Mouse (Mus musculus): ENCODE measurements at regions not wholly inside any gene's neighbourhood (a gene's known extent, or its start where the extent isn't known, plus 50 kb on each side); places are given as distances from the start of the nearest gene placed in this dataset.

DNA sequence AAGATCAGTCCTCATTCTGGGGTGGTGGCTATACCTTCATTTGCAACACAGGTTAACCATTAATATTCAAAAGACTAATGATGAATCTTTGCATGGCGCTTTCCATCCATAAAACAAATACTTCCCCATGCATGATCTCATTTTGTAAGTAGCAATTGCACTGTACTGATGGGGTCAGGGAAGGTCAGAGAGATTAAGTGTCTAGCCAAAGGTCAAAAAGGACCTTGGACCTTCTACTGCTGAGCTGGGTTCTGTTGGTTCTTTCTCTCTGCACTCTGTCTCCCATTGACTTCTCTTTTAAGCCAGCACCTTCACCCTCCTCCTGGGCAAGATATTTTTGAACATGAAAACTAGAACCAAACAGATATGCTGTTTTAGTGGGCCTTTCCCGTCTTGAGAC, 161.9 kb upstream of the Bcl6 start:
- H3K27me3 ChIP-seq = no peaks in the 10 kb centered on the region
- H3K9ac ChIP-seq = no peak overlapping the region
- no peak overlapping the region for H3K4me2 ChIP-seq (replicated peaks)
- H3K4me1 ChIP-seq = no peaks in the 10 kb centered on the region
- H3K36me3 ChIP-seq = no peaks in the 10 kb centered on the region
- no peaks in the 10 kb centered on the region for H3K9me3 ChIP-seq (replicated peaks)
- no peak overlapping the region for H3K27ac ChIP-seq
- no peak for ATAC-seq (ENCODE audit: low FRiP score)
- no peak overlapping the region for H3K4me3 ChIP-seq
- 94% methylated on average over 2 of the region's 2 CpGs for WGBS

DNA sequence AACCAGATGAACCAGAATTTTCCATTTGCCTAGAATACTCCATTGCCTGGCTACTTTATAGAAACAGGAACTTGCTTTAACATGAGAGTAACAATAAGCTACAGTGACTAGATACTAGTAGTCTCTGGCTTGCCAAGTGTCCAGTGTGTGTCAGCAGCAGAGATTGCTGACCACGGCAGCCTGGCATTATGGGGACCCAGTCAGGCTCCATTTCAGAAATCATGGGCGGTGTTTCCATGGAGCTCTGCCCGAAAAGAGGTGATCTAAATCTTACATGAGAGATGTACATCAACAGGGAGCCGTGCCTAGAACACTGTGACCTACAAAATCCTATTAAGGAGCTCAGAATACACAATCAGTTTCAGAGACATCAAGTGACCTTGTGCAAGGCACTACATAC, 160.8 kb upstream of the Bcl6 start:
- Histone ChIP-seq H3K9ac (no peak overlapping the region), H3K27ac (no peak overlapping the region), H3K4me3 (no peak overlapping the region), H3K4me2 (replicated peaks) (no peak overlapping the region), H3K36me3 (no peaks in the 10 kb centered on the region), H3K4me1 (no peaks in the 10 kb centered on the region), H3K9me3 (replicated peaks) (no peaks in the 10 kb centered on the region), H3K27me3 (no peaks in the 10 kb centered on the region)
- 87% methylated on average over 4 of the region's 4 CpGs for WGBS
- no peak for ATAC-seq (ENCODE audit: low FRiP score)

DNA sequence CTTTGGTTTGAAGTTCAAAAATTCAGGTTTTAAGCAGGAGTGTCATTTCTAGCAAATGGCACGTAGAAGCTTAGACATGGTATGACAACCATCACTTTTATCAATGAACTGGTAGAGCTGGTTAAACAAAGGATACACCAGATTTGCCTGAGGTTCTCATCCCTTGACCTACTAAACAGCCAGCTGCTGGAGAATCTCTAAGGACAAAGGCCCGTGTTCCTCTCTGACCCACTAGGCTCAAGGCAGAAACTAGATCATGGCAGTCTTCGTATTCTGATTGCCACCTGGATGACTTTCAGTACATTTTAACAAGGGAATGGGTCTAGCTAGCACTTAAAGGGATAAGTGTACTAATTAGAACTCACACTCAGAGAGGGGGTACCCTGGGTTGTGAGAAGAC, 155.2 kb upstream of the Bcl6 start:
- no peak overlapping the region for H3K4me3 ChIP-seq
- no peaks in the 10 kb centered on the region for H3K27me3 ChIP-seq
- H3K36me3 ChIP-seq = no peaks in the 10 kb centered on the region
- H3K9me3 ChIP-seq (replicated peaks) = no peaks in the 10 kb centered on the region
- no peak overlapping the region for H3K9ac ChIP-seq
- WGBS = 88% methylated on average over 3 of the region's 3 CpGs
- no peaks in the 10 kb centered on the region for H3K4me1 ChIP-seq
- no peak overlapping the region for H3K27ac ChIP-seq
- no peak for ATAC-seq (ENCODE audit: low FRiP score)
- H3K4me2 ChIP-seq (replicated peaks) = no peak overlapping the region

- WGBS = 71% methylated on average over 5 of the region's 5 CpGs
- Histone ChIP-seq H3K9ac (no peak overlapping the region), H3K9me3 (replicated peaks) (no peaks in the 10 kb centered on the region), H3K27me3 (no peaks in the 10 kb centered on the region), H3K4me3 (no peak overlapping the region), H3K36me3 (no peaks in the 10 kb centered on the region), H3K4me2 (replicated peaks) (no peak overlapping the region), H3K27ac (no peak overlapping the region), H3K4me1 (no peaks in the 10 kb centered on the region)
- no peak for ATAC-seq (ENCODE audit: low FRiP score)
These were observed 154.4 kb upstream of the Bcl6 start for GRCm38 (mm10) chr16:24142915-24143541.

DNA sequence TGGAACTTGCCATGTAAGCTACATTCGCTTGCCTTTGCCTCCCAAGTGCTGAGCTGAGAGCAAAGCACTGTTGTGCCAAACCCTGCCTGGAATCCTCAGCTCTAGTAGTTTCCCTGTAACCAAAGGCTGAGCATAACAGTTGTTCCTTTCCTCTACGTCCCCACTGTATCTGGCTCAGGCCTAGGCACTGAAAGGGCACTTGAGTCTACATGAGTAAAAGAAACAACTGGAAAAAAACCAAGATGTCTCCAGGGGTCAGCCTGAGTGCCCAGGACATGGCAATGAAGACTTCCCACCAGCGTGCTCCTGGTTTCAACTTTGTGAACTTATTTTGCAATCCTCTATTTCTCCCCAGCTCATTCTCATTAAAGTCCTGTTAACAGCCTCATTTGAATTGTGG, 150.5 kb upstream of the Bcl6 start:
- Histone ChIP-seq H3K27me3 (no peaks in the 10 kb centered on the region), H3K4me1 (no peaks in the 10 kb centered on the region), H3K36me3 (no peaks in the 10 kb centered on the region), H3K27ac (no peak overlapping the region), H3K9ac (no peak overlapping the region), H3K4me3 (no peak overlapping the region), H3K4me2 (replicated peaks) (no peak overlapping the region), H3K9me3 (replicated peaks) (no peaks in the 10 kb centered on the region)
- no peak for ATAC-seq (ENCODE audit: low FRiP score)
- WGBS = 86% methylated on average over 3 of the region's 3 CpGs

GRCm38 (mm10) chr16:24137266-24138033, 148.8 kb upstream of the Bcl6 start:
- WGBS = 66% methylated on average over 7 of the region's 7 CpGs
- Histone ChIP-seq H3K4me2 (replicated peaks) (no peak overlapping the region), H3K36me3 (no peaks in the 10 kb centered on the region), H3K9me3 (replicated peaks) (no peaks in the 10 kb centered on the region), H3K27me3 (no peaks in the 10 kb centered on the region), H3K27ac (no peak overlapping the region), H3K9ac (no peak overlapping the region), H3K4me1 (no peaks in the 10 kb centered on the region), H3K4me3 (no peak overlapping the region)
- no peak for ATAC-seq (ENCODE audit: low FRiP score)

DNA sequence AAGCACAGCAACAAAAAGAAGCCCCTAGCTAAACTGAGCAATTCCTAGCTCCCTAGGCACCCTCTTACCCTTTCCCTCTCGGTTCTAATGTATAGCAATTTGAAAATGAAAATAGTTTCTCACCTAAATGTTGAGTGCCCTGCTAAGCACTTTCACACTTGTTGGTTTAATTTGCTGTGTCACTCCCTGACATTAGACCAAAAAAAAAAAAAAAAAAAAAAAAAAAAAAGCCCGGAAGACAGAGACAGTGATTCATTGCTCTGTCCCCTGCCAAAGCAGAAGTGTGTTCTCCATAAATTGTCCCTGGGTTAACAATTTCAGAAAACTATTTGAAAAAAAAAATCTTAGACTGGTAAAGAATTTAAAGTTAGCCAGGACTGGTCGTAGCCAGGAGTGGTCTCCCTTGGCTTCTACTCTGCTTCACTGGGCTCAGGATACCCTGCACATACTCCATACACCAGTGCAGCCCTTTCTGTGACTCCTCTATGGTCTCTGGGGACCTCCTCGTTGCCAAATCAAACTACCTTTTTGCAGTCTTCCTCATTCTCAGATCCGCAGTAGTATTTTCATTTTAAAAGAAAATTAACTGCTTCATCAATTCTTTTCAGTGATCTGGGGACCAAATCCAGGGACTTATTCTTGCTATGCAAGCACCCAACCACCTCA, 148.0 kb upstream of the Bcl6 start:
- Histone ChIP-seq H3K4me2 (replicated peaks) (no peak overlapping the region), H3K4me3 (no peak overlapping the region), H3K9ac (no peak overlapping the region), H3K9me3 (replicated peaks) (no peaks in the 10 kb centered on the region), H3K4me1 (no peaks in the 10 kb centered on the region), H3K27ac (no peak overlapping the region), H3K27me3 (no peaks in the 10 kb centered on the region), H3K36me3 (no peaks in the 10 kb centered on the region)
- no peak for ATAC-seq (ENCODE audit: low FRiP score)
- WGBS = 67% methylated on average over 5 of the region's 5 CpGs

GRCm38 (mm10) chr16:24135841-24136240, 147.2 kb upstream of the Bcl6 start:
- Histone ChIP-seq H3K9ac (no peak overlapping the region), H3K4me2 (replicated peaks) (no peak overlapping the region), H3K36me3 (no peaks in the 10 kb centered on the region), H3K27ac (no peak overlapping the region), H3K4me3 (no peak overlapping the region), H3K27me3 (no peaks in the 10 kb centered on the region), H3K9me3 (replicated peaks) (no peaks in the 10 kb centered on the region), H3K4me1 (no peaks in the 10 kb centered on the region)
- WGBS = 91% methylated on average over 5 of the region's 5 CpGs
- ATAC-seq (ENCODE audit: low FRiP score) = no peak

DNA sequence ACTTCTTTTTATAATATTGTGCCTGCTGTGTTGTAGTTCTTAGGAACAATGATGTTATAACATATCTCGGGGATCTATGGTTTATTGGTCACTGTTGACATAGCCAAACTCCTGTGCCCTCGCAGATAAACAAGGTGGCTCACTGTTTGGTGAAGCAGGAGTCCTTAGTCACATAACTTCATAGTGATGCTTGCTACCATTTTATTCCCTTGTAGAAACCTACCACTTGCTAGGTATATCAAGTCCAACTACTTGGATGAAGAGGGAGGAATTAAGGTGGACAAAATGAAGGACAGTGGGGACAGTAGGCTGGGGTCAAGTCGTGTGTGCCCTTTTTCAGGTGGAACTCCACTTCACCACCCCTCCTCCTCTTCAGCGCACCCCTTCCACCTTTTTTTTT, 146.7 kb upstream of the Bcl6 start:
- Histone ChIP-seq H3K27ac (no peak overlapping the region), H3K27me3 (no peaks in the 10 kb centered on the region), H3K4me3 (no peak overlapping the region), H3K36me3 (no peaks in the 10 kb centered on the region), H3K4me2 (replicated peaks) (no peak overlapping the region), H3K9ac (no peak overlapping the region), H3K4me1 (no peaks in the 10 kb centered on the region), H3K9me3 (replicated peaks) (no peaks in the 10 kb centered on the region)
- 88% methylated on average over 4 of the region's 4 CpGs for WGBS
- ATAC-seq (ENCODE audit: low FRiP score) = no peak

- Histone ChIP-seq H3K4me1 (no peaks in the 10 kb centered on the region), H3K4me3 (no peak overlapping the region), H3K27ac (no peak overlapping the region), H3K9ac (no peak overlapping the region), H3K36me3 (no peaks in the 10 kb centered on the region), H3K27me3 (no peaks in the 10 kb centered on the region), H3K9me3 (replicated peaks) (no peaks in the 10 kb centered on the region), H3K4me2 (replicated peaks) (no peak overlapping the region)
- ATAC-seq (ENCODE audit: low FRiP score) = no peak
- WGBS = 94% methylated on average over 4 of the region's 4 CpGs
These were observed 145.9 kb upstream of the Bcl6 start for GRCm38 (mm10) chr16:24134486-24135050.

- no peak overlapping the region for H3K4me2 ChIP-seq (replicated peaks)
- no peaks in the 10 kb centered on the region for H3K36me3 ChIP-seq
- no peaks in the 10 kb centered on the region for H3K9me3 ChIP-seq (replicated peaks)
- no peak overlapping the region for H3K9ac ChIP-seq
- no peak for ATAC-seq (ENCODE audit: low FRiP score)
- H3K4me3 ChIP-seq = no peak overlapping the region
- H3K27ac ChIP-seq = no peak overlapping the region
- no peaks in the 10 kb centered on the region for H3K27me3 ChIP-seq
- H3K4me1 ChIP-seq = no peaks in the 10 kb centered on the region
These were observed 142.0 kb upstream of the Bcl6 start for GRCm38 (mm10) chr16:24130646-24131045.

- H3K27ac ChIP-seq = no peak overlapping the region
- H3K4me1 ChIP-seq = no peaks in the 10 kb centered on the region
- no peaks in the 10 kb centered on the region for H3K36me3 ChIP-seq
- no peak overlapping the region for H3K4me3 ChIP-seq
- H3K9ac ChIP-seq = no peak overlapping the region
- no peak for ATAC-seq (ENCODE audit: low FRiP score)
- H3K9me3 ChIP-seq (replicated peaks) = no peaks in the 10 kb centered on the region
- no peak overlapping the region for H3K4me2 ChIP-seq (replicated peaks)
- no peaks in the 10 kb centered on the region for H3K27me3 ChIP-seq
- 97% methylated on average over 4 of the region's 4 CpGs for WGBS
These were observed 141.0 kb upstream of the Bcl6 start for GRCm38 (mm10) chr16:24129701-24130100.

All from hindbrain, embryonic 12.5 days (tissue).